Mouse (Mus musculus): ENCODE measurements around the gene Abhd4.
"Not testable (repeated sequence)": the region's sequence is repeated elsewhere in the genome, so short reads cannot be mapped to it uniquely, and the experiment has no call there.

Abhd4 gene

GRCm38 (mm10) chr14:54223315-54224063, 30.5 kb upstream of the Abhd4 start:
- no peak for DNase-seq

DNA sequence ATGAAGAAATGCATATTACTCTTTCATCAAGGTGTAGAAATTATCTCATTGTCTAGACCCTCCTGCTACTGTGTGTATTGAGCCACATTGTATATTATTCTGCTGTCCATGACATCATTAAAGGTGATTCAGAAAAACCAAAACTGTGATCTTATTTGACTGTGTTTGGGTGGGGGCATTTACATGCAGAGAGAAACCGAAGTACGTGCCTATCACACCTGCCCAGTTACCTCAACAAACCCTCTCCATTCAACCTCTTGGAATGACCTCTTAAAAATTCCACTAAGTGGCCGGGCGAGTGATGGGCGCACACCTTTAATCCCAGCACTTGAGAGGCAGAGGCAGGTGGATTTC, 29.9 kb upstream of the Abhd4 start:
- no peak for DNase-seq

- no peak for DNase-seq
These were observed 29.2 kb upstream of the Abhd4 start for GRCm38 (mm10) chr14:54224484-54225467.

GRCm38 (mm10) chr14:54225725-54226124, 28.3 kb upstream of the Abhd4 start:
- no peak for DNase-seq

DNA sequence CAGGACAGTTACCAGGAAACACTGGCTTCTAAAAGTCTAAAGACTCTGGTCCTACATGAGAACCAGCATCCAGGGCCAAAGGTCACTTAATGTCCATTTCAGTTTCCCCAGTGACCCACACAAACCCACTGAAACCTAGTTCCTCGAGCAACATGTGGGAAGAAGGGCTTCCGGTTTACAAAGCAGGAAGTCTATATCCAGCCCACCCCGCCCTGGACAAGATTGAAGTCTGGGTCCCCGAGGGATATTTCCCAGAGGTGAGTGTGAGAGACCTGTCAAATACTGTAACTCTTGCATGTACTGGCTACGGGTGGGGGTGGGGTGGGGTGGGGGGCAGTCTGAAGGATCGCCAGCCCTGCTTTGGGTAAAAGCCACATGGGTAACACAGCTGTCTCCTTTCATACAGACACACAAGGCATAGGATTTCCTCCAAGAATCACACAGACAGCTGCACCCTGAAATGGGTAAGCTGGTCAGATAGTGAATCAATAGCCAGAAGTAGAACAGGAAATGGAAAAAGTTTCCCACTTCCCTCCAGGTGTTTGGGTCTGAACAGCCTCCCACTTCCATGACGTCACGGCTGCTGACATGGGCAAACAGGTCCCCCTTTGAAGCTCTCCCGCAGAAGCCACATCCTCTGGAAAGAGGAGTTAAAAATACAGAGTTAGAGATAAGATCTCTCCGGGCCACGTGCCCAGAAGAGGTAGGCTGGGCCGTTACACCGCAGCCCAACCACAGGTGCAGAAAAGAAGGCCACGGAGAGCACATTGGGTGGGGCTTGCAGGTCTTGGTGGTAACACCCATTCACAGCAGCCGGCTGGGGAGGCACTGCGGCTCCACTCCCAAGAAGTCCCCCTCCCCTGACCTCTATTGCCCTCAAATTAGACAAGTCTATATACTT, 26.8 kb upstream of the Abhd4 start:
- peak; percentile 69 for DNase-seq

DNA sequence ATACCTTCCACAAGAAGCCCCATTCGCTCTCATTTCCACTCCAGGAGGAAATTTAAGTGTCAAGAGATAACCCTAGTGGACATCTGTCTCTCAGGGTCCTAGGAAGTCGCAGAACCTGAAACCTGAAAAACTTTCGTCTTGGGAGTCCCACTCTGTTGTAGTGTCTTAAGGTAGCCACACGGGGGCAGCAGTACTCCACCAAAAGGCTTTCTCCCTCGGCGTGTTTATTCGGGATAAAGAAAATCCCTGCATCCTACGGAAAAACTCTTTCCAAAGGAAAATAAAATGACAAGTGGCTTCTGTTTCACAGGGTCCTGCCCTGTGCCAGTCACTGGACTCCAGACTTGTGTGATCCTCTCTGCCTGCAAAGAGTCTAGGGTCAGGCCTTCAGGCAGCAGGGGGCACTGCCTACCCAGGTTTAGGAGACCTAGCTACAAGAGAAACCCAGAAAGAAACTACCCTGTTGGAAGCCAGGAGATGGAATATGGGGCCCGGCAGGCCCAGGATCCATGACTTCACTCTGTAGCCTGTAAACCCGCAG, 26.0 kb upstream of the Abhd4 start:
- peak; percentile 78 for DNase-seq

- DNase-seq = no peak
These were observed 25.5 kb upstream of the Abhd4 start for GRCm38 (mm10) chr14:54228501-54228900.

GRCm38 (mm10) chr14:54228933-54229713, 24.9 kb upstream of the Abhd4 start:
- no peak for DNase-seq

- not testable (repeated sequence) for DNase-seq
These were observed 24.1 kb upstream of the Abhd4 start for GRCm38 (mm10) chr14:54229849-54230248.

GRCm38 (mm10) chr14:54230638-54231150, 23.3 kb upstream of the Abhd4 start:
- no peak for DNase-seq

- no peak for DNase-seq
These were observed 22.6 kb upstream of the Abhd4 start for GRCm38 (mm10) chr14:54231176-54231956.

DNA sequence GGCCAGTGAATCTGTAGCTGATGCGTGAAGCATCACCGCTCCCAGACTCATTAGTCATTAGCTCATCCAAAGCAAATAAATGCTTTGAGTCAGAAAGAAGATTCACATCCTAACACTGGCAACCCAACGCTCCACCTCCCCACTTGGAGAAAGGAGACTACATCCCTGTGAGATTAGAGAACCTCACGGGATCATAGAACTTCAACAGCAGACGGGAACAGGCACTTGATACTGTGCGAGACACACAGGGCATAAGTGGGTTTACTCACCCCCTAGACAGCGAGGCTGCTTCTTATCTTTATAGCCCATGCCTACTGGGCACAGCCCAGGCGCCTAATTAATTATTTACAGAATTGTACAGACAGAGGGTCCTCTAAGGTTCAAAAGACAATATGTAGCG, 21.8 kb upstream of the Abhd4 start:
- DNase-seq = no peak

DNA sequence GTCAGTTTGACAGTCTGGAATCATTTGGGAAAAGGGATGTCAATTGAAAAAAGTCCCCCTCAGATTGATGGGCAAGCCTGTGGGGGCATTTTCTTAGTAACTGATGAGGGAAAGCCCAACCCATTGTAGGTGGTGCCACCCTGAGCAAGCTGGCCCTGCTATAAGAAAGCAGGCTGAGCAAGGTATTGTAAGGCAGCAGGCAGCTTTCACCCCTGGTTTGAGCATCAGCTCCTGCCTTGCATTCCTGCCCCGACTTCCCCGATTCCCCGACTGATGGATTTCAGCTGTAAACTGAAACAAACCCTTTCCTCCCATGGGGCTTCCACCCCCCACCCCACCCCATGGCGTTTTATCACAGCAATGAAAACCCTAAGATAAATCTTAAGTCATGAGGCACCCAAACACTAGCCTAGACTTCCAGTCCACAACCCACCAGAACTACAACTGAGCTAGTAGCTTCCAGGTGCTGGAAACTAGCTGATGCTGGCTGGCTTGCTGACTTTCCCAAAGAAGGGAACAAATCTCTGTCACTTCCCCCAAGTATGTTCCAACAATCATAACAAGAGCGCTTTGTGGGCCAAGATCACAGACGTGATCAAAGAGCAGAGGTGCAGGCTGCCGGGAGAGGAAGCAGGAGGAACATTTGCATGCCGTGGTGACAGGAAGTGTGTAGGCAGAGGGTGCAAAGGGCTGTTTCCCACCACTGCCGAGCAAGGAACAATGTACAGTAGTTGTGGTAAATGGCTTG, 21.0 kb upstream of the Abhd4 start:
- peak; percentile 33 for DNase-seq

GRCm38 (mm10) chr14:54233559-54234143, 20.3 kb upstream of the Abhd4 start:
- no peak for DNase-seq

GRCm38 (mm10) chr14:54234231-54235040, 19.6 kb upstream of the Abhd4 start:
- no peak for DNase-seq

GRCm38 (mm10) chr14:54235825-54236540, 18.0 kb upstream of the Abhd4 start:
- no peak for DNase-seq

DNA sequence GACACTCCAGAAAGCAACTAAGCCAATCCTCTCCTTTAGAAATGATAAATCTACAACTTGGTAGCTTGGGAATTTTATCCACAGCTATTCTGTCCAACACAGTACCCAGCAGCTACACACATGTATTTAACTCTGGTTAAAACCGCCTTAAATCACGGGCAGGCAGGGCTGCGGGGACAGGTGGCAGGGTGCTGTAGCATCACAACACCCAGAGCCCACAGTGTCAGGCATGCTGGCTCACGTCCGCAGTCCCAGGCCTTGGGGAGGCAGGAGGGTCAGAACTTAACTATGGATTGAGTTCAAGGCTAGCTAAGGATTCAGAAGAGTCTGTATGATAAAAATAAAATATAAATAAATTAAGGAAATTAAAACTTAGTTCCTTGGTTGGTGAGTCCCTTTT, 17.1 kb upstream of the Abhd4 start:
- no peak for DNase-seq
